Mouse (Mus musculus): ENCODE results near the gene Iqschfp.

DNA sequence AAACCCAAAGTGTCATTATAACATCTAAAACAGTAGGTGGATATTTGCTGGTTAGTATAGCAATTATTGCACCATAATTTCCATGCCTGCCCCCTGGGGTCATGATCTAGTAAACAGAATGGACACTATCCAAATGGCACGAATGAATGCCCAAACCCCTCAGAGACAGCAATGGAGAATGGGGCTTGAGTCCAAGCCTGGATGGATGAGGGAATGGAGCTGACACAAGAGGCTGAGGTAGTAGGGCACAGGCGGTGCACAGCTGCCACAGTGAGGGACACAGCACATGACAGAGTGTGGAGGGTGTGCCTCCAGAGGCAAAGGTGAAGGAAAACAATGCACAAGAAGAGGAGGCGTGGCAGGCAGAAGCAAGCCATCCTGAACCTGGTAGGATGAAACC lies 379.8 kb downstream of the Iqschfp start:
- TF ChIP-seq GATA1 (IDR thresholded peaks at IDR 0.05; ENCODE audit: borderline replicate concordance, low read length) (no peak), FLI1 (IDR thresholded peaks at IDR 0.05; ENCODE audit: low read length) (no peak)

All from megakaryocyte, embryonic 14.5 days (primary cell).